In the genomic region with DNA sequence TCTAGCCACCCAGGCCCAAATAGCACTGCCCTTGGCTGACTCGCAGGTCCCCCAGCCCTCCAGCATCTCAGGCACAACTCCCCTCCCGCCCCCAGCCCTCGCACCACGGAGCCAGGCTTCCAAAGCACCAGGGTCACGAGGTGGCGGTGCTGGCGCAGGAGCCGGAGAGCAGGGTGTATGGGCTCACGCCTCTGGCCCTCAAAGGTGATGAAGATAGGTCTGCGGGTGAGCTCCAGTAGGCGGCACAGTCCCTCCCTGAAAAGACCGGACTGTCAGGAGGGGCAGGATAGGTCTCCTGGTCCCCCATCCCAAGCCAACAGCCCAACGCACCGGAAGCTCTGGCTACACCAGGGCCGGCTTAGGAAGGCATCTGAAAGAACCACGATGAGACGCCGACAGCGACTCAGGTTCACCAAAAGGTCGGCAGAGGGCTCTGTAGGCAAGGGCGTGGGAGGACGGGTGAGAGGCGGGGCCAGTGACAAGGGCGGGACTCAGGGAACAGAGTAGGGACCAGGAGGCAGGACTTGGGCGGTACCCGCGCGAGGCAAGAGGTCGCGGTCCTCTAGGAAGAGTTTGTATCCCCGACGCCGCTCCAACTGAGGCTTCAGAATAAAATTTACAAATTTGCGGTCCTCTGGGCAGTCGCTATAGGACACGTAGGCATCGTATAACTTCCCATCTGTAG, we compare ENCODE assay signal across 8 mouse cellular contexts. TPM values are rescaled to one million over a fixed set of nuclear protein-coding genes. Genes with fewer than 3 reads are reported as not detected.
DNase-seq lines count a peak whose midpoint lies in the region; ATAC-seq and TF ChIP-seq lines count a peak whose summit lies in the region.

No protein-coding gene starts in this region.

- peak; percentile 79 for DNase-seq in c-Kit-positive CD71-negative TER-119-negative erythroid progenitor cells, embryonic 14.5 days (ENCODE audit: low read depth)
- peak; percentile 16 for DNase-seq in fibroblast of lung, adult 2 months (ENCODE audit: low read depth)
- peak; percentile 91 for DNase-seq in kidney, postnatal 10 days
- DNase-seq in ovary, postnatal 14 days (ENCODE audit: low spot score) = peak; percentile 62
- peak; percentile 88 for DNase-seq in thymus, postnatal 25 days

- TF ChIP-seq CTCF in ES-Bruce4 (IDR thresholded peaks at IDR 0.05; ENCODE audit: low read depth, low read length) = peak; percentile 66

- peak; percentile 23 for TF ChIP-seq POLR2A in ES-Bruce4 (IDR thresholded peaks at IDR 0.05; ENCODE audit: insufficient read depth, low read length)

- WGBS in heart, embryonic 16.5 days = 7% methylated on average over 37 of the region's 37 CpGs
- WGBS in lung, embryonic 16.5 days = 3% methylated on average over 37 of the region's 37 CpGs

- H3K4me1 ChIP-seq in ES-Bruce4 (ENCODE audit: control insufficient read depth, insufficient read depth, low read length) = peaks cover 9% of the 10 kb centered on the region
- H3K4me1 ChIP-seq in heart, embryonic 16.5 days (ENCODE audit: control insufficient read depth, insufficient read depth, low read length) = peaks cover 11% of the 10 kb centered on the region
- peaks cover 12% of the 10 kb centered on the region for H3K4me1 ChIP-seq in lung, embryonic 16.5 days (replicated peaks; ENCODE audit: control insufficient read depth, insufficient read depth, low read length)

- ATAC-seq in heart, embryonic 16.5 days (replicated peaks; ENCODE audit: extremely low read depth, insufficient read depth, low FRiP score) = peak; percentile 78
- peak; percentile 87 for ATAC-seq in lung, embryonic 16.5 days (ENCODE audit: low read depth)

- no peaks in the 10 kb centered on the region for H3K9me3 ChIP-seq in ES-Bruce4 (replicated peaks; ENCODE audit: control insufficient read depth, insufficient read depth, low read length, poor library complexity, severe bottlenecking)
- no peaks in the 10 kb centered on the region for H3K9me3 ChIP-seq in heart, embryonic 16.5 days (replicated peaks; ENCODE audit: control insufficient read depth, low read length)
- no peaks in the 10 kb centered on the region for H3K9me3 ChIP-seq in lung, embryonic 16.5 days (ENCODE audit: control insufficient read depth, low read length)

- no peak overlapping the region for H3K27ac ChIP-seq in ES-Bruce4 (ENCODE audit: insufficient read depth, low read length)
- no peak overlapping the region for H3K27ac ChIP-seq in heart, embryonic 16.5 days (ENCODE audit: low read length)
- H3K27ac ChIP-seq in lung, embryonic 16.5 days (ENCODE audit: low read length) = no peak overlapping the region

- TF ChIP-seq EP300 in ES-Bruce4 (IDR thresholded peaks at IDR 0.05; ENCODE audit: insufficient read depth, low read depth, low read length) = no peak

- peak overlapping the region; percentile 40 for H3K9ac ChIP-seq in ES-Bruce4 (ENCODE audit: low read depth, poor library complexity, severe bottlenecking)
- H3K9ac ChIP-seq in heart, embryonic 16.5 days (ENCODE audit: low read length) = peak overlapping the region; percentile 40
- H3K9ac ChIP-seq in lung, embryonic 16.5 days (ENCODE audit: low read length) = peak overlapping the region; percentile 28

- H3K4me2 ChIP-seq in heart, embryonic 16.5 days (ENCODE audit: low read depth, low read length) = peak overlapping the region; percentile 65
- peak overlapping the region; percentile 56 for H3K4me2 ChIP-seq in lung, embryonic 16.5 days (ENCODE audit: low read depth, low read length)

- H3K27me3 ChIP-seq in ES-Bruce4 (ENCODE audit: control insufficient read depth, insufficient read depth, low read length, poor library complexity, severe bottlenecking) = no peaks in the 10 kb centered on the region
- peaks cover 34% of the 10 kb centered on the region for H3K27me3 ChIP-seq in heart, embryonic 16.5 days (ENCODE audit: control insufficient read depth, insufficient read depth, low read length)
- peaks cover 20% of the 10 kb centered on the region for H3K27me3 ChIP-seq in lung, embryonic 16.5 days (ENCODE audit: control insufficient read depth, insufficient read depth, low read depth, low read length)

- H3K4me3 ChIP-seq in ES-Bruce4 (ENCODE audit: low read depth, low read length) = peak overlapping the region; percentile 41
- H3K4me3 ChIP-seq in heart, embryonic 16.5 days (ENCODE audit: low read length) = peak overlapping the region; percentile 37
- peak overlapping the region; percentile 30 for H3K4me3 ChIP-seq in lung, embryonic 16.5 days (ENCODE audit: low read length)

- H3K36me3 ChIP-seq in ES-Bruce4 (ENCODE audit: control insufficient read depth, insufficient read depth, low read length, poor library complexity, severe bottlenecking) = no peaks in the 10 kb centered on the region
- H3K36me3 ChIP-seq in heart, embryonic 16.5 days (ENCODE audit: control insufficient read depth, insufficient read depth) = no peaks in the 10 kb centered on the region
- H3K36me3 ChIP-seq in lung, embryonic 16.5 days (ENCODE audit: control insufficient read depth, insufficient read depth, low read length) = no peaks in the 10 kb centered on the region

RNA-seq across cellular contexts. Expression of a gene that starts 8.2 kb away (rescaled TPM):
- polyA plus RNA-seq in ES-Bruce4 (2011; ENCODE audit: insufficient read depth, insufficient read length, low read depth, missing spikeins) = 15.4 and 23.2 TPM in 2 replicates
- 7.4 and 8.5 TPM in 2 replicates for polyA plus RNA-seq in heart, embryonic 16.5 days (2015; fragmentation: Nextera tagmentation; extraction: Ambion mirVana)
- polyA plus RNA-seq in lung, embryonic 16.5 days (2015; fragmentation: Nextera tagmentation; extraction: Ambion mirVana) = 17.7 and 20.4 TPM in 2 replicates

RNA-seq across cellular contexts. Expression of a gene that starts 14.2 kb away (rescaled TPM):
- 19.6 and 22.0 TPM in 2 replicates for polyA plus RNA-seq in ES-Bruce4 (2011; ENCODE audit: insufficient read depth, insufficient read length, low read depth, missing spikeins)
- polyA plus RNA-seq in heart, embryonic 16.5 days (2015; fragmentation: Nextera tagmentation; extraction: Ambion mirVana) = 4.1 and 5.2 TPM in 2 replicates
- polyA plus RNA-seq in lung, embryonic 16.5 days (2015; fragmentation: Nextera tagmentation; extraction: Ambion mirVana) = 16.6 and 18.5 TPM in 2 replicates

RNA-seq across cellular contexts. Expression of a gene that starts 25.4 kb away (rescaled TPM):
- polyA plus RNA-seq in ES-Bruce4 (2011; ENCODE audit: insufficient read depth, insufficient read length, low read depth, missing spikeins) = 19.1 and 22.1 TPM in 2 replicates
- polyA plus RNA-seq in heart, embryonic 16.5 days (2015; fragmentation: Nextera tagmentation; extraction: Ambion mirVana) = 0.49 and 1.00 TPM in 2 replicates
- polyA plus RNA-seq in lung, embryonic 16.5 days (2015; fragmentation: Nextera tagmentation; extraction: Ambion mirVana) = 6.7 and 6.9 TPM in 2 replicates

RNA-seq across cellular contexts. Expression of a gene that starts 30.0 kb away (rescaled TPM):
- polyA plus RNA-seq in ES-Bruce4 (2011; ENCODE audit: insufficient read depth, insufficient read length, low read depth, missing spikeins) = 42.5 and 55.3 TPM in 2 replicates
- polyA plus RNA-seq in heart, embryonic 16.5 days (2015; fragmentation: Nextera tagmentation; extraction: Ambion mirVana) = 56.1 and 63.9 TPM in 2 replicates
- polyA plus RNA-seq in lung, embryonic 16.5 days (2015; fragmentation: Nextera tagmentation; extraction: Ambion mirVana) = 60.3 and 65.2 TPM in 2 replicates

RNA-seq across cellular contexts. Expression of a gene that starts 31.3 kb away (rescaled TPM):
- 18.3 and 22.2 TPM in 2 replicates for polyA plus RNA-seq in ES-Bruce4 (2011; ENCODE audit: insufficient read depth, insufficient read length, low read depth, missing spikeins)
- polyA plus RNA-seq in heart, embryonic 16.5 days (2015; fragmentation: Nextera tagmentation; extraction: Ambion mirVana) = 0.54 and 0.97 TPM in 2 replicates
- 3.2 and 3.8 TPM in 2 replicates for polyA plus RNA-seq in lung, embryonic 16.5 days (2015; fragmentation: Nextera tagmentation; extraction: Ambion mirVana)

Comparison
In these comparisons a context has a peak if more than half of its experiments do, and no peak if none do; other contexts are left out.
1. DNase-seq: peak in every context shown above with its lines; median percentile 91 in kidney, postnatal 10 days; 88 in thymus, postnatal 25 days; 79 in c-Kit-positive CD71-negative TER-119-negative erythroid progenitor cells, embryonic 14.5 days; 62 in ovary, postnatal 14 days; 16 in fibroblast of lung, adult 2 months.